In the genomic region with DNA sequence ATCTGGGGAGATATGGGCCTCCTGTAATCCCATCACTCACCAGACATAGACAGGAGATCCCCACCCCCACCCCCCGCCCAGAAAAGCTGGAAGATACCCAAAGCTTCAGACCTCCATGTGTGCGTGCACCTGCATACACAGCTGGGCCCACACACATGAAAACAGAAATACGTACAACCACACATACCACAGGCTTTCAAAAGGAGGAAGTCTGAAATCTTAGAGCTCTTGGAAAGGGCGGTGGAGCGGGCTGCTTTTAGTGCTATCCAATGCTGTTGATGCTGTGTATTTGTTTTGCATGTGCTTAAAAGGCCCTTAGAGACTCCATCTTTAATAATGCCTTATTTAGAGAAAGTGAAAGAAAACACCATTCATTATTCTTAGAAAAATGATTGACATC, we compare ENCODE assay signal across 29 mouse cellular contexts. TPM values are rescaled to one million over a fixed set of nuclear protein-coding genes. Genes with fewer than 3 reads are reported as not detected.
A peak's percentile ranks its signal among the peaks of the same experiment; 100 is the strongest.
DNase-seq lines count a peak whose midpoint lies in the region; ATAC-seq lines count a peak whose summit lies in the region.
"Had no signal": no experiment of that assay in that cellular context is flagged by ENCODE, and none has a peak within 500 bp of the region (broad histone marks: within the 10 kb centered on the region; RNA-seq: fewer than 3 reads in every experiment).

No protein-coding gene starts in this region.

- H3K4me1 ChIP-seq in embryonic facial prominence, embryonic 14.5 days (ENCODE audit: control insufficient read depth, insufficient read depth, low read length), result no peaks in the 10 kb centered on the region
- H3K4me1 ChIP-seq in embryonic facial prominence, embryonic 10.5 days, result no peaks in the 10 kb centered on the region
- H3K4me1 ChIP-seq: forebrain, embryonic 12.5 days; heart, embryonic 10.5 days; hindbrain, embryonic 12.5 days; limb, embryonic 12.5 days; liver, embryonic 12.5 days; midbrain, embryonic 13.5 days; stomach, embryonic 15.5 days had no signal

- 75% methylated on average over 5 of the region's 5 CpGs for WGBS in embryonic facial prominence, embryonic 14.5 days
- WGBS in embryonic facial prominence, embryonic 10.5 days, result 86% methylated on average over 5 of the region's 5 CpGs

- H3K9me3 ChIP-seq in embryonic facial prominence, embryonic 14.5 days (ENCODE audit: control insufficient read depth, low read length), result no peaks in the 10 kb centered on the region
- no peaks in the 10 kb centered on the region for H3K9me3 ChIP-seq in embryonic facial prominence, embryonic 10.5 days
- H3K9me3 ChIP-seq: forebrain, embryonic 12.5 days; G1E; heart, embryonic 10.5 days; hindbrain, embryonic 12.5 days; limb, embryonic 12.5 days; liver, embryonic 12.5 days; midbrain, embryonic 13.5 days; stomach, embryonic 15.5 days had no signal

- no peak overlapping the region for H3K4me3 ChIP-seq in embryonic facial prominence, embryonic 14.5 days (ENCODE audit: low read depth, low read length)
- H3K4me3 ChIP-seq in embryonic facial prominence, embryonic 10.5 days, result no peak overlapping the region
- H3K4me3 ChIP-seq: forebrain, embryonic 12.5 days; heart, embryonic 10.5 days; hindbrain, embryonic 12.5 days; layer of hippocampus, adult 2 months; limb, embryonic 12.5 days; liver, embryonic 12.5 days; megakaryocyte, embryonic 14.5 days; midbrain, embryonic 13.5 days; stomach, embryonic 15.5 days had no signal

- H3K27me3 ChIP-seq in embryonic facial prominence, embryonic 14.5 days (replicated peaks; ENCODE audit: control insufficient read depth, insufficient read depth, low read length), result no peaks in the 10 kb centered on the region
- H3K27me3 ChIP-seq in embryonic facial prominence, embryonic 10.5 days (replicated peaks; ENCODE audit: low read depth, poor library complexity, severe bottlenecking), result no peaks in the 10 kb centered on the region
- H3K27me3 ChIP-seq: forebrain, embryonic 12.5 days; hindbrain, embryonic 12.5 days; limb, embryonic 12.5 days; liver, embryonic 12.5 days; megakaryocyte, embryonic 14.5 days; midbrain, embryonic 13.5 days; stomach, embryonic 15.5 days had no signal

- H3K36me3 ChIP-seq in embryonic facial prominence, embryonic 14.5 days (ENCODE audit: control insufficient read depth, insufficient read depth, low read length), result no peaks in the 10 kb centered on the region
- no peaks in the 10 kb centered on the region for H3K36me3 ChIP-seq in embryonic facial prominence, embryonic 10.5 days (replicated peaks)
- H3K36me3 ChIP-seq: forebrain, embryonic 12.5 days; G1E; heart, embryonic 10.5 days; hindbrain, embryonic 12.5 days; limb, embryonic 12.5 days; liver, embryonic 12.5 days; midbrain, embryonic 13.5 days; stomach, embryonic 15.5 days had no signal

- H3K9ac ChIP-seq in embryonic facial prominence, embryonic 14.5 days (ENCODE audit: low read depth, low read length), result no peak overlapping the region
- H3K9ac ChIP-seq: forebrain, embryonic 12.5 days; hindbrain, embryonic 12.5 days; limb, embryonic 12.5 days; liver, embryonic 12.5 days; midbrain, embryonic 13.5 days; stomach, embryonic 15.5 days had no signal

- ATAC-seq in embryonic facial prominence, embryonic 14.5 days (ENCODE audit: low read depth), result peak; percentile 62
- 0 out of 2 replicates have a peak, but pooled peaks have one; percentile 46 for ATAC-seq in monocyte, adult 5-6 weeks (replicated peaks; ENCODE audit: insufficient number of reproducible peaks, low FRiP score, low TSS enrichment, poor library complexity, severe bottlenecking)
- ATAC-seq: liver, embryonic 12.5 days; midbrain, embryonic 13.5 days; Patski had no signal

- no peak overlapping the region for H3K4me2 ChIP-seq in embryonic facial prominence, embryonic 14.5 days (ENCODE audit: low read depth, low read length)
- H3K4me2 ChIP-seq: forebrain, embryonic 12.5 days; hindbrain, embryonic 12.5 days; limb, embryonic 12.5 days; liver, embryonic 12.5 days; midbrain, embryonic 13.5 days; stomach, embryonic 15.5 days had no signal

- H3K27ac ChIP-seq in embryonic facial prominence, embryonic 14.5 days (replicated peaks; ENCODE audit: low read depth, low read length), result no peak overlapping the region
- no peak overlapping the region for H3K27ac ChIP-seq in embryonic facial prominence, embryonic 10.5 days (replicated peaks)
- H3K27ac ChIP-seq: forebrain, embryonic 12.5 days; heart, embryonic 10.5 days; hindbrain, embryonic 12.5 days; layer of hippocampus, adult 2 months; limb, embryonic 12.5 days; liver, embryonic 12.5 days; midbrain, embryonic 13.5 days; stomach, embryonic 15.5 days had no signal

- DNase-seq in embryonic facial prominence, embryonic 14.5 days (ENCODE audit: low spot score), result no peak
- no peak for DNase-seq in embryonic facial prominence, embryonic 10.5 days (ENCODE audit: low spot score)
- DNase-seq in T-cell, adult 2 months (ENCODE audit: low spot score), result peak; percentile 8
- peak; percentile 17 to 22 for DNase-seq in thymus, postnatal 10 days (ENCODE audit: low spot score in 2 of 2)
- no peak for DNase-seq in cerebellum, postnatal 10 days
- DNase-seq in cerebellum, adult 8-10 months, result no peak
- DNase-seq in cerebellum, postnatal 25 days, result no peak
- DNase-seq: adrenal gland, adult 2 months; cerebellum, adult 18-20 months; gastrocnemius, postnatal 36 days; heart, postnatal 10 days; kidney, adult 18-20 months; kidney, postnatal 10 days; layer of hippocampus, postnatal 36 days; lung, adult 2 months; lung, postnatal 14 days; right cerebral cortex, postnatal 25 days had no signal

RNA-seq across cellular contexts. Expression of a gene that starts 22.2 kb away (rescaled TPM):
- polyA plus RNA-seq in embryonic facial prominence, embryonic 14.5 days (2014; fragmentation: Nextera tagmentation; extraction: Ambion mirVana), result 6.4 and 7.8 TPM in 2 replicates
- polyA plus RNA-seq in embryonic facial prominence, embryonic 10.5 days (2016; fragmentation: Nextera tagmentation; extraction: Ambion mirVana), result 6.4 and 7.4 TPM in 2 replicates
- 15.6 to 19.8 TPM (median 19.3 TPM) in 3 replicates for total RNA-seq in monocyte, adult 5-6 weeks (2017)

Comparison
In these comparisons a context has a peak if more than half of its experiments do, and no peak if none do; other contexts are left out.
1. DNase-seq: peak in T-cell, adult 2 months (single experiment) and thymus, postnatal 10 days (2 of 2); none in embryonic facial prominence, embryonic 14.5 days (single experiment), embryonic facial prominence, embryonic 10.5 days (single experiment), cerebellum, postnatal 10 days (0 of 2), cerebellum, adult 8-10 months (single experiment) and cerebellum, postnatal 25 days (0 of 2).